Mouse (Mus musculus): Measurements from ENCODE around the gene Zzef1.

- no peak for TF ChIP-seq POLR2A (IDR thresholded peaks at IDR 0.05; ENCODE audit: low read depth, low read length)
- TF ChIP-seq CTCF (conservative IDR thresholded peaks at IDR 0.05; ENCODE audit: insufficient read depth, insufficient read length, low read depth, low read length): no peak
Measured at GRCm38 (mm10) chr11:72801182-72801581, 5.2 kb downstream of the Zzef1 start.
